Mouse (Mus musculus) bone marrow macrophage, adult 2 months (primary cell): Measurements from ENCODE around the gene Hsd3b4.
"Not testable (repeated sequence)": the region's sequence is repeated elsewhere in the genome, so short reads cannot be mapped to it uniquely, and the experiment has no call there.

Source experiments
- CTCF ChIP-seq: IDR thresholded peaks from 2 replicates; pipeline ENCODE4 v1.5.1; 2012; ENCODE audit warnings: low read depth, mild to moderate bottlenecking, low read length, moderate library complexity
- POLR2A ChIP-seq: IDR thresholded peaks from 2 replicates; pipeline ENCODE4 v1.6.1; 2012; ENCODE audit warnings: mild to moderate bottlenecking, low read depth, low read length, borderline replicate concordance

DNA sequence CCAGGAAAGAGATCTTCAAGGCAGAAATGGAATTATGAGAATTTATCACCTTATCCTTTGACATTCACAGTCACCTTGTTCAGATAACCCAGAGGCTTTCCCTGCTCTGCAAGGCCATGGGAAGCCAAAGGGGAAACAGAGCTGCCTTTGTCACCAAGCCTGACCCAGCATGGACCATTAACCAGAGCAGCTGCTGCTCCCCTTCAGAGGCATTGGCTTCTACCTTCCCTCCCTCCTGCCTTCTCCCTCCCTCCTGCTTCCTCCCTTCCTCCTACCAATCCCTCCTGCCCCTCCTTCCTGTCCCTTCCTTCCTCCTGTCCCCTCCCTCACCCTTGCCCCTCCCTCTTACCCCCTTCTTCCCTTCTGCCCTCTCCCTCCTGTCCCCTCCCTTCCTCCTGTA is 16.1 kb downstream of the Hsd3b4 start:
- not testable (repeated sequence) for TF ChIP-seq POLR2A, CTCF
